ENCODE assay signal across 21 mouse cellular contexts in genomic region chr2:93782156-93782555, GRCm38 (mm10).
"Had no signal": no experiment of that assay in that cellular context is flagged by ENCODE, and none has a peak within 500 bp of the region (broad histone marks: within the 10 kb centered on the region; RNA-seq: fewer than 3 reads in every experiment).

No protein-coding gene starts in this region.

- H3K27me3 ChIP-seq: limb, embryonic 15.5 days; megakaryocyte, embryonic 14.5 days; midbrain, embryonic 13.5 days; neural tube, embryonic 13.5 days; stomach, embryonic 15.5 days had no signal

- H3K4me2 ChIP-seq: limb, embryonic 12.5 days; limb, embryonic 15.5 days; liver, embryonic 11.5 days; lung, embryonic 14.5 days; midbrain, embryonic 13.5 days; neural tube, embryonic 13.5 days; stomach, embryonic 15.5 days had no signal

- DNase-seq: kidney, postnatal 14 days; kidney, postnatal 4 days; liver, postnatal 0 days; lung, embryonic 14.5 days; lung, postnatal 36 days; retina, postnatal 1 day; right cerebral cortex, postnatal 25 days; spleen, adult 18-20 months; thymus, postnatal 25 days had no signal

- ATAC-seq: liver, postnatal 0 days; lung, postnatal 0 days; midbrain, embryonic 13.5 days; midbrain, embryonic 16.5 days had no signal

- H3K9ac ChIP-seq: limb, embryonic 12.5 days; limb, embryonic 15.5 days; liver, embryonic 14.5 days; liver, postnatal 0 days; lung, embryonic 14.5 days; midbrain, embryonic 13.5 days; neural tube, embryonic 13.5 days; stomach, embryonic 15.5 days had no signal

- H3K4me3 ChIP-seq: limb, embryonic 12.5 days; limb, embryonic 15.5 days; megakaryocyte, embryonic 14.5 days; midbrain, embryonic 10.5 days; midbrain, embryonic 13.5 days; myocyte; neural tube, embryonic 13.5 days; stomach, embryonic 15.5 days had no signal

- H3K36me3 ChIP-seq: neural tube, embryonic 13.5 days; stomach, embryonic 15.5 days had no signal

- H3K27ac ChIP-seq: limb, embryonic 12.5 days; limb, embryonic 15.5 days; liver, embryonic 14.5 days; midbrain, embryonic 10.5 days; midbrain, embryonic 13.5 days; neural tube, embryonic 13.5 days; stomach, embryonic 15.5 days had no signal

- H3K9me3 ChIP-seq: limb, embryonic 12.5 days; limb, embryonic 15.5 days; megakaryocyte, embryonic 14.5 days; midbrain, embryonic 10.5 days; midbrain, embryonic 13.5 days; neural tube, embryonic 13.5 days; stomach, embryonic 15.5 days had no signal
